Mouse (Mus musculus): ENCODE data around the gene Ank3. TPM values are rescaled to one million over a fixed set of nuclear protein-coding genes. Genes with fewer than 3 reads are reported as not detected.

Ank3 gene
- polyA plus RNA-seq, 1 experiment from 2014 or later, result 48.8 TPM

DNA sequence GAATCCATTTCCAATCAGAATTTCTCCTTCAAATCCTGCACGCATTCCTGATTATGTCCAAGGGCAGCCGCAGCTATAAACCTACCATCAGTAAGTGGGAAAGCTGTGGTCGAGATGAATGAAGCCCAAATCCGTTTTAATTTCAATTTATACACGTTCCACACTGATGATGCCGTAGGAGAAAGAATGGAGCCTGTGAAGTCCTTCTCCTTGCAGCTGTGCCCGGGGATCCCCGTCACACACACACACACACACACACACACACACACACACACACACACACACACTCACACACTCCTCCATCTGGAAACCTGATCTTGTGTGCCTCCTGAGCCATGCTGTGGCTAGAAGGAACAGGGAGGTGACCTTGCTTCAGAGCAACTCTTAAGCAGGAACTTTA lies 412.2 kb downstream of the Ank3 start:
- no peak overlapping the region for H3K27ac ChIP-seq

DNA sequence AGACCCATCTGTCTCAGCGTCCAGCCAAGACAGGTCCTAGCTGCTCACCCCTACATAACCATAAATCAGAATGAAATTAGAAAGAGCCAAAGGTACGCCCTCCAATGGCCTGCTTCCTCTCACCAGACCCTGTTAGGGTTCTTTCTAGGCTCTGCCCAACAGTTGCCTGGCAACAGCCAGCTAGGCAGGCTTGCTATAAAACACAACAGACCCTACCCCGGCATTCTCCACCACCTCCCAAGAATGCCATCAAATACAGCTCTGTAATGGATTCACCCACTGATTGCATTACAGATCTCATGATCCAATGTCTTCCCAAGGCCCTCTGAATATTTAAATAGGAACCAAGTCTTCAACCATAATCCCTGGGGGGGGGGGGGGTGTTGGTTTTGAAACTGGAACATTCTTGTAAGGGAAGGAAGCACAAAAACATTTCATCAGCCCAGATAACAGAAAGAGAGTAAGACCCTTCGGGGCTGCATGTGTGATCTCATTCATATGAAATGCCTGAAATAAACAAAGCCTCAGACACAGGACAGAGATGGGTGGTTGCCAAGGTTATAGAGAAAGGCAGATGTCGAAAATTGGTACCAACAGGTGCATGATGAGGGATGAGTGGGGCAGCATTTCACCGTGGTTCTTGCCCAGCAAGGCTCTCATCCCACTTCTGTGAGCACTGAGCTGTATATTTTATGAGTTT lies 415.4 kb downstream of the Ank3 start:
- Histone ChIP-seq H3K9ac (ENCODE audit: low read depth, low read length) (no peak overlapping the region), H3K4me2 (ENCODE audit: low read length) (no peak overlapping the region), H3K4me3 (replicated peaks; ENCODE audit: low read depth, low read length) (no peak overlapping the region), H3K27ac (no peak overlapping the region), H3K27me3 (ENCODE audit: insufficient read depth, low read length) (no peaks in the 10 kb centered on the region), H3K4me1 (replicated peaks; ENCODE audit: insufficient read depth, low read length) (no peaks in the 10 kb centered on the region), H3K36me3 (ENCODE audit: insufficient read depth, low read length) (peaks cover 3% of the 10 kb centered on the region), H3K9me3 (replicated peaks; ENCODE audit: low read length) (no peaks in the 10 kb centered on the region)
- DNase-seq (ENCODE audit: low spot score) (no peak), ATAC-seq (replicated peaks; ENCODE audit: low FRiP score, low read depth) (no peak)
- WGBS, result 57% methylated on average over 6 of the region's 6 CpGs
- no peak for TF ChIP-seq CTCF (IDR thresholded peaks at IDR 0.05; ENCODE audit: low read depth)

More for the DNA sequence above, 412.2 kb downstream of the Ank3 start:
- Histone ChIP-seq H3K4me1 (replicated peaks; ENCODE audit: insufficient read depth, low read length) (no peaks in the 10 kb centered on the region), H3K4me2 (ENCODE audit: low read length) (no peak overlapping the region), H3K4me3 (replicated peaks; ENCODE audit: low read depth, low read length) (no peak overlapping the region), H3K9ac (ENCODE audit: low read depth, low read length) (no peak overlapping the region), H3K36me3 (ENCODE audit: insufficient read depth, low read length) (peaks cover 5% of the 10 kb centered on the region), H3K27me3 (ENCODE audit: insufficient read depth, low read length) (no peaks in the 10 kb centered on the region), H3K9me3 (replicated peaks; ENCODE audit: low read length) (no peaks in the 10 kb centered on the region)
- 74% methylated on average over 8 of the region's 8 CpGs for WGBS
- ATAC-seq (replicated peaks; ENCODE audit: low FRiP score, low read depth), result no peak
- DNase-seq (ENCODE audit: low spot score), result no peak
- TF ChIP-seq CTCF (IDR thresholded peaks at IDR 0.05; ENCODE audit: low read depth), result no peak

DNA sequence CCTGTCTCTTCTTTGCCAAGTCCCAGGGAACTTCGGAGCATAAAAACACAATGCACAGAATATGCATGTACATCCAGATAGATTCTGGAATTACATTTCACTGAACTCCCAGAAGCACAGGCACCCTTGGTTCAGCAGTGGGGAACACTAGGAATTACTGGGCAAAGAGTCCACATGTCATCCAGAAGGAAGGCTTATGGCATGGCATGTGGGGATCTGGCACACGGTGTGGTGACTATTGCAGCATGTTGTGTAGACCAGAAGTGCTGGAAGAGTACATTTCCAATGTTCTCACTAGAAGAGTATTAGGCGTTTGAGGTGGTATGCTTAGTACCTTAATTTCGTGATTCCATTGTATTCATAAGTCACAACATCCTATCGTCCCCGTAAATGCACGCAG lies 422.7 kb downstream of the Ank3 start:
- H3K27ac ChIP-seq, result no peak overlapping the region
- H3K9me3 ChIP-seq (replicated peaks; ENCODE audit: low read length), result no peaks in the 10 kb centered on the region
- no peaks in the 10 kb centered on the region for H3K27me3 ChIP-seq (ENCODE audit: insufficient read depth, low read length)
- no peak for DNase-seq (ENCODE audit: low spot score)
- H3K4me1 ChIP-seq (replicated peaks; ENCODE audit: insufficient read depth, low read length), result no peaks in the 10 kb centered on the region
- no peak for TF ChIP-seq CTCF (IDR thresholded peaks at IDR 0.05; ENCODE audit: low read depth)
- H3K36me3 ChIP-seq (ENCODE audit: insufficient read depth, low read length), result peaks cover 7% of the 10 kb centered on the region; the same call in 1 of the 2 replicates
- ATAC-seq (replicated peaks; ENCODE audit: low FRiP score, low read depth), result no peak
- 95% methylated on average over 7 of the region's 7 CpGs for WGBS
- no peak overlapping the region for H3K4me3 ChIP-seq (replicated peaks; ENCODE audit: low read depth, low read length)
- no peak overlapping the region for H3K4me2 ChIP-seq (ENCODE audit: low read length)
- no peak overlapping the region for H3K9ac ChIP-seq (ENCODE audit: low read depth, low read length)

DNA sequence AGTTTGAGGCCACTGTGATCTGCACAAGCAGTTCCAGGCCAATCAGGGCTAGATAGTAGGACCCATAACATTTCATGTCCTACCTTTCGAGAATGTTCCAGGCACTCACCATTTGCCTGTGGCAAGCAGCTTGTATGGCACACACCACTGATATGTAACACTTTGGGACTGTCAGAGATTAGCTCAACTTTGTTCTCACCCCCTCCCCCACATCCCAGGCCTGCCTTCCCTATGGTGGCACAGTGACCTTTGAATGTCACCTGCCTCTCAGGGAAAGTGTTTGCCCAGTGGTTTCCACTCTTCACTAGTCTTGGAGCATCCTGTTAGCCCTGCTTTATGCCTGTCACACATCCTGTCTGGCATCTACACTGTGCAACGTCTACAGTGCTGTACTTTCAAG lies 430.2 kb downstream of the Ank3 start:
- Histone ChIP-seq H3K4me2 (ENCODE audit: low read length) (no peak overlapping the region), H3K4me3 (replicated peaks; ENCODE audit: low read depth, low read length) (no peak overlapping the region), H3K27ac (peak overlapping the region; percentile 9; the same call in 1 of the 2 replicates), H3K9me3 (replicated peaks; ENCODE audit: low read length) (no peaks in the 10 kb centered on the region), H3K36me3 (ENCODE audit: insufficient read depth, low read length) (no peaks in the 10 kb centered on the region), H3K4me1 (replicated peaks; ENCODE audit: insufficient read depth, low read length) (no peaks in the 10 kb centered on the region), H3K27me3 (ENCODE audit: insufficient read depth, low read length) (no peaks in the 10 kb centered on the region), H3K9ac (ENCODE audit: low read depth, low read length) (no peak overlapping the region)
- TF ChIP-seq CTCF (IDR thresholded peaks at IDR 0.05; ENCODE audit: low read depth), result no peak
- WGBS, result 56% methylated on average over 2 of the region's 2 CpGs
- DNase-seq (ENCODE audit: low spot score) (no peak), ATAC-seq (replicated peaks; ENCODE audit: low FRiP score, low read depth) (no peak)

DNA sequence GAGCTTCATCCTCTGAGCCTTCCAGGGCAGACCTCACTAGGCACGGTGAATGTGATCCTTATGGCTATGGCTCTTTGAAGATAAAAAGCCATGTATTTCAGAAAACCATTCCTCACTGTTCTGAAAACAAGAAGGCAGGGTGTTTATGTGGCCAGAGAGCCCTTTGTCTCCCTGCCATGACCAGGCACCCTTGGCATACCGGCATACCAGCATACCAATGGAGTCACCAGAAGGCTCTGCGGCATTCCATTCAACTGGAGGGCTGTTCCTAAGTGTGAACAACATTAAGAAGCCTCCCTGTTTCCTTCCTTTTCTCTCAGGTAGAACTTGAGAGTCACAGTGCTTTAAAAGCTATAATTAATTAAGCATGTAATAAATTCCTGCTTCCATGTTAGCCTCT lies 430.7 kb downstream of the Ank3 start:
- no peaks in the 10 kb centered on the region for H3K36me3 ChIP-seq (ENCODE audit: insufficient read depth, low read length)
- TF ChIP-seq CTCF (IDR thresholded peaks at IDR 0.05; ENCODE audit: low read depth), result no peak
- H3K4me1 ChIP-seq (replicated peaks; ENCODE audit: insufficient read depth, low read length), result no peaks in the 10 kb centered on the region
- H3K4me3 ChIP-seq (replicated peaks; ENCODE audit: low read depth, low read length), result no peak overlapping the region
- peak overlapping the region; percentile 9; the same call in 1 of the 2 replicates for H3K27ac ChIP-seq
- no peak overlapping the region for H3K4me2 ChIP-seq (ENCODE audit: low read length)
- 80% methylated on average over 3 of the region's 3 CpGs for WGBS
- no peak overlapping the region for H3K9ac ChIP-seq (ENCODE audit: low read depth, low read length)
- H3K27me3 ChIP-seq (ENCODE audit: insufficient read depth, low read length), result no peaks in the 10 kb centered on the region
- DNase-seq (ENCODE audit: low spot score) (no peak), ATAC-seq (replicated peaks; ENCODE audit: low FRiP score, low read depth) (no peak)
- H3K9me3 ChIP-seq (replicated peaks; ENCODE audit: low read length), result no peaks in the 10 kb centered on the region

- no peak overlapping the region for H3K4me2 ChIP-seq (ENCODE audit: low read length)
- H3K27ac ChIP-seq, result no peak overlapping the region
- H3K9ac ChIP-seq (ENCODE audit: low read depth, low read length), result no peak overlapping the region
- ATAC-seq (replicated peaks; ENCODE audit: low FRiP score, low read depth), result no peak
- no peaks in the 10 kb centered on the region for H3K36me3 ChIP-seq (ENCODE audit: insufficient read depth, low read length)
- no peak overlapping the region for H3K4me3 ChIP-seq (replicated peaks; ENCODE audit: low read depth, low read length)
- no peaks in the 10 kb centered on the region for H3K27me3 ChIP-seq (ENCODE audit: insufficient read depth, low read length)
- H3K4me1 ChIP-seq (replicated peaks; ENCODE audit: insufficient read depth, low read length), result no peaks in the 10 kb centered on the region
- H3K9me3 ChIP-seq (replicated peaks; ENCODE audit: low read length), result no peaks in the 10 kb centered on the region
- no peak for TF ChIP-seq CTCF (IDR thresholded peaks at IDR 0.05; ENCODE audit: low read depth)
- no peak for DNase-seq (ENCODE audit: low spot score)
- 85% methylated on average over 7 of the region's 7 CpGs for WGBS
Measured at GRCm38 (mm10) chr10:69831568-69831967, 433.0 kb downstream of the Ank3 start.

DNA sequence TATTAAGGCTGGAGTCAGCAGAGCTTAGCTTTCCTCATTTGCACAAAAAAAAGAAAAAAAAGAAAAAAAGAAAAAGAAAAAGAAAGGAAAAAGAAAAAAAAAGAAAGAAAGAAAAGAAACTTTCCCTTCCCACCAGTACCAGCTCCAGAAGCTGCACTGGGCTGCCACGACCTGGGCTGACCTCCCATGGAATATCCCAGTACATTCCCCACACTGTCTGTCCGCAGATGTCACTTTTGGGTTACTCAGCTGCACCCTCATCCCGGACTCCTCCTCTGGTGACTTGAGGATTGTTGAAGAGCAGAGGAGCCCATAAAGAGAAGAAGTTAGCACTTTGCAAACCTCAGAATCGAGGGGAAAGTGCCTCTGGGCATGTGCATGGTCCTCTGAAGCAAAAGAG lies 433.7 kb downstream of the Ank3 start:
- no peak overlapping the region for H3K9ac ChIP-seq (ENCODE audit: low read depth, low read length)
- H3K9me3 ChIP-seq (replicated peaks; ENCODE audit: low read length), result no peaks in the 10 kb centered on the region
- no peaks in the 10 kb centered on the region for H3K27me3 ChIP-seq (ENCODE audit: insufficient read depth, low read length)
- TF ChIP-seq CTCF (IDR thresholded peaks at IDR 0.05; ENCODE audit: low read depth), result no peak
- H3K36me3 ChIP-seq (ENCODE audit: insufficient read depth, low read length), result no peaks in the 10 kb centered on the region
- WGBS, result 77% methylated on average over 4 of the region's 4 CpGs
- no peak for DNase-seq (ENCODE audit: low spot score)
- no peak overlapping the region for H3K27ac ChIP-seq
- no peak overlapping the region for H3K4me2 ChIP-seq (ENCODE audit: low read length)
- no peaks in the 10 kb centered on the region for H3K4me1 ChIP-seq (replicated peaks; ENCODE audit: insufficient read depth, low read length)
- no peak overlapping the region for H3K4me3 ChIP-seq (replicated peaks; ENCODE audit: low read depth, low read length)
- ATAC-seq (replicated peaks; ENCODE audit: low FRiP score, low read depth), result no peak

Data from kidney, postnatal 0 days (tissue).